Mouse (Mus musculus): Measurements from ENCODE around the gene Rom1. TPM values are rescaled to one million over a fixed set of nuclear protein-coding genes. Genes with fewer than 3 reads are reported as not detected.

Rom1 gene
- polyA plus RNA-seq, 1 experiment from 2014 or later, result 2.0 TPM

DNA sequence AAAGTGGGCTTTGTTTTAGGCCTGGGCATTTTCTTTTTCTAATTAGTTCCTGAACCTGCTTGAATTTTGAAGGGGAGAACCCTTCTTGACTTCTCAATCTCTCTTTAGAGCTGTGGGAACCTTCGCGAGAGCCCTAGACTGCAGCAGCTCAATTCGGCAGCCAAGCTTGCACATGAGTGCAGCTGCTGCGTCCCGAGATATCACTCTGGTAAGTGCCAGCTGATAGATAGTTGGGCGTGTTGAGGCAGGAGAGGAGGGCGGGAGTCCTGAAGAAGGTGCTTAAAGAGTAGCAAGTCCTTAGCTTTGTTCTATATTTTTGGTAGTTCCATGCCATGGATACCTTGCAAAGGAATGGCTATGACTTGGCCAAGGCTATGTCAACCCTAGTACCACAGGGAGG, 17.8 kb upstream of the Rom1 start:
- Histone ChIP-seq H3K9me3 (ENCODE audit: control insufficient read depth, low read depth, low read length) (no peaks in the 10 kb centered on the region), H3K27ac (ENCODE audit: low read length) (no peak overlapping the region), H3K27me3 (ENCODE audit: control insufficient read depth, insufficient read depth, low read length) (no peaks in the 10 kb centered on the region), H3K9ac (replicated peaks; ENCODE audit: low read depth, low read length) (no peak overlapping the region), H3K4me1 (ENCODE audit: control insufficient read depth, insufficient read depth, low read length) (peaks cover 24% of the 10 kb centered on the region), H3K36me3 (ENCODE audit: control insufficient read depth, insufficient read depth, low read length) (peaks cover 68% of the 10 kb centered on the region), H3K4me2 (replicated peaks; ENCODE audit: low read depth, low read length) (no peak overlapping the region), H3K4me3 (ENCODE audit: low read depth, low read length) (no peak overlapping the region)
- no peak for ATAC-seq (ENCODE audit: insufficient number of reproducible peaks, insufficient read depth, low FRiP score, low read depth)
- WGBS, result 92% methylated on average over 7 of the region's 7 CpGs

DNA sequence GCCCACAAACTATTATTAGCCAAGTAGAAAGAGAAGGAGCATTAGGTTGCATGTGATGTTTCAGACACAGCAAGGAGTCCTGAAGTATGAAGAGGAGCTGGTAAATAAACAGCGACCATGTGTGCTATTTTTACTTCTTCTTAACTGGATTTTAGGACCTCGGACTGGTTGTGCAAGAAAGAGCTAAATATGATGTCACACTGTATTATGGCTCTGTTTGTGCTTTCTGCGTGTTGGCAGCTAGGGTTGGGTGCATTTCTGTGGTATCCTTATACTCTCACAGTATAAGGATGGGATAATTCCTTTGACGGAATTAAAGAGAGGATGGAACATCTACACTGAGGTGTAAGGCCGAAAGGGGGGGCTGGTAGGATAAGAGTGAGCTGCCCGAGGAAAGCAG, 16.1 kb upstream of the Rom1 start:
- 80% methylated on average over 6 of the region's 6 CpGs for WGBS
- Histone ChIP-seq H3K27ac (ENCODE audit: low read length) (no peak overlapping the region), H3K4me3 (ENCODE audit: low read depth, low read length) (peak overlapping the region; percentile 15; the same call in 1 of the 2 replicates), H3K4me1 (ENCODE audit: control insufficient read depth, insufficient read depth, low read length) (peaks cover 24% of the 10 kb centered on the region), H3K9me3 (ENCODE audit: control insufficient read depth, low read depth, low read length) (no peaks in the 10 kb centered on the region), H3K27me3 (ENCODE audit: control insufficient read depth, insufficient read depth, low read length) (no peaks in the 10 kb centered on the region), H3K9ac (replicated peaks; ENCODE audit: low read depth, low read length) (0 out of 2 replicates have a peak overlapping the region, but pooled peaks have one; percentile 10), H3K36me3 (ENCODE audit: control insufficient read depth, insufficient read depth, low read length) (peaks cover 51% of the 10 kb centered on the region), H3K4me2 (replicated peaks; ENCODE audit: low read depth, low read length) (peak overlapping the region; percentile 64)
- ATAC-seq (ENCODE audit: insufficient number of reproducible peaks, insufficient read depth, low FRiP score, low read depth), result no peak

DNA sequence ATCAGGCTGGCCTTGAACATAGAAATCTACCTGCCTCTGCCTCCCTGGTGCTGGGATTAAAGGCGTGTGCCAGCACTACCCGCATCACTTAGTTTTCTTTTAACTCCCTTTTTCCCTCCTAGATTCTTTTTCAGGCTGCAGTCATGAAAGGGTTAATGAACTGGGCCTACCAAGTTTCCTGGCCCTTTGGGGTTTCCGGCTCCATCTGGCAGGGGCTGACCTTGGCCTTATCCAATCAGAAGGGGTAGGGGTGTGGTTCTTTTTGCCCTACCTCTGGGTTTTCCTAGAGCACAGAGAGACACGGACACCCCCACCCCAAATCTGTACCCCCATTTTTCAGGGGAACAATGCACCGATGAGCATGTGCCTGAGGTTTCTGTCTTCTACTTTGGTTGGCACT, 15.6 kb upstream of the Rom1 start:
- H3K27me3 ChIP-seq (ENCODE audit: control insufficient read depth, insufficient read depth, low read length), result no peaks in the 10 kb centered on the region
- H3K4me1 ChIP-seq (ENCODE audit: control insufficient read depth, insufficient read depth, low read length), result peaks cover 24% of the 10 kb centered on the region
- no peak for ATAC-seq (ENCODE audit: insufficient number of reproducible peaks, insufficient read depth, low FRiP score, low read depth)
- H3K4me2 ChIP-seq (replicated peaks; ENCODE audit: low read depth, low read length), result peak overlapping the region; percentile 64
- H3K27ac ChIP-seq (ENCODE audit: low read length), result no peak overlapping the region
- peaks cover 50% of the 10 kb centered on the region for H3K36me3 ChIP-seq (ENCODE audit: control insufficient read depth, insufficient read depth, low read length)
- no peaks in the 10 kb centered on the region for H3K9me3 ChIP-seq (ENCODE audit: control insufficient read depth, low read depth, low read length)
- H3K9ac ChIP-seq (replicated peaks; ENCODE audit: low read depth, low read length), result 0 out of 2 replicates have a peak overlapping the region, but pooled peaks have one; percentile 10
- WGBS, result 23% methylated on average over 5 of the region's 5 CpGs
- H3K4me3 ChIP-seq (ENCODE audit: low read depth, low read length), result peak overlapping the region; percentile 15; the same call in 1 of the 2 replicates

DNA sequence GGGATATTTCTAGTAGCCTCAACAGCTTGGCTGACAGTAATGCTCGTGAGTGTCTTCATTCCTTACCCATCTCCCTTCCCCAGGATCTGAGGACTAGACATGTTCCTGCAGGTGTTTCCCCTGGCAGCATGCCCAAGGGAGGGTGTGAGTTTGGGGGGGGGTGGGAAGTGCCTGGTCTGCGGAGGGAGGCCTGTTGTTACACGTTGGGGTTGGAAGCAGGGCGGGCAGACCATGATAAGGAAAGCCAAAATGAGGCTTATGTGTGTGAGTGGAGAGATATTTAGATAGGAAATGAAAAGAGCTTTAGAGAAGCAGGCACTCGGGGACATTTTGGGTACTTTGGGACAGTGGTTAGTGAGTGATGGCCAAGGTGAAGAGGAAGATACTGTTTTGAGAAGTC, 14.9 kb upstream of the Rom1 start:
- peaks cover 50% of the 10 kb centered on the region for H3K36me3 ChIP-seq (ENCODE audit: control insufficient read depth, insufficient read depth, low read length)
- no peak overlapping the region for H3K9ac ChIP-seq (replicated peaks; ENCODE audit: low read depth, low read length)
- no peaks in the 10 kb centered on the region for H3K27me3 ChIP-seq (ENCODE audit: control insufficient read depth, insufficient read depth, low read length)
- no peaks in the 10 kb centered on the region for H3K9me3 ChIP-seq (ENCODE audit: control insufficient read depth, low read depth, low read length)
- H3K4me2 ChIP-seq (replicated peaks; ENCODE audit: low read depth, low read length), result peak overlapping the region; percentile 64
- no peak for ATAC-seq (ENCODE audit: insufficient number of reproducible peaks, insufficient read depth, low FRiP score, low read depth)
- peak overlapping the region; percentile 29; the same call in 1 of the 2 replicates for H3K27ac ChIP-seq (ENCODE audit: low read length)
- H3K4me1 ChIP-seq (ENCODE audit: control insufficient read depth, insufficient read depth, low read length), result peaks cover 24% of the 10 kb centered on the region
- 37% methylated on average over 5 of the region's 5 CpGs for WGBS
- H3K4me3 ChIP-seq (ENCODE audit: low read depth, low read length), result peak overlapping the region; percentile 17; the same call in 1 of the 2 replicates

DNA sequence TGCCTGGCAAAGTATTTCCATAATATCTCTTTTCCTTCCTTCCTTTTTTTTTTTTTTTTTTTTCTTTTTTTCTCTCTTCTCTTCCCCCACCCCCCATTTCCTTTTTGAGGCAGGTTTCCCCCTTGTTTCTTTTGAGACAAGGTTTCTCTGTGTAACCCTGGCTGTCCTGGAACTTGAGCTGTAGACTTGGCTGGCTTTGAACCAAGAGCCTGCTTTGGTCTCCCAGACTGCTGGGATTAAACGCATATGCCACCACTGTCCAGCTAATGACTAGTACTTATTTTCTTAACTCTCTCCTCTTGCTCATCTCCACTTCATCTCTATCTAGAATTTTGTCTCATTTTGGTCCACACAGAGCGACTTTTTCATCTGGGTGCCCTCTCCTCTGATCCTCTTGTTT, 13.9 kb upstream of the Rom1 start:
- Histone ChIP-seq H3K4me3 (ENCODE audit: low read depth, low read length) (peak overlapping the region; percentile 98), H3K4me1 (ENCODE audit: control insufficient read depth, insufficient read depth, low read length) (peaks cover 24% of the 10 kb centered on the region), H3K9me3 (ENCODE audit: control insufficient read depth, low read depth, low read length) (no peaks in the 10 kb centered on the region), H3K27me3 (ENCODE audit: control insufficient read depth, insufficient read depth, low read length) (no peaks in the 10 kb centered on the region), H3K9ac (replicated peaks; ENCODE audit: low read depth, low read length) (peak overlapping the region; percentile 98), H3K27ac (ENCODE audit: low read length) (peak overlapping the region; percentile 99), H3K4me2 (replicated peaks; ENCODE audit: low read depth, low read length) (peak overlapping the region; percentile 64), H3K36me3 (ENCODE audit: control insufficient read depth, insufficient read depth, low read length) (peaks cover 46% of the 10 kb centered on the region)
- 66% methylated on average over 2 of the region's 2 CpGs for WGBS
- ATAC-seq (ENCODE audit: insufficient number of reproducible peaks, insufficient read depth, low FRiP score, low read depth), result no peak

DNA sequence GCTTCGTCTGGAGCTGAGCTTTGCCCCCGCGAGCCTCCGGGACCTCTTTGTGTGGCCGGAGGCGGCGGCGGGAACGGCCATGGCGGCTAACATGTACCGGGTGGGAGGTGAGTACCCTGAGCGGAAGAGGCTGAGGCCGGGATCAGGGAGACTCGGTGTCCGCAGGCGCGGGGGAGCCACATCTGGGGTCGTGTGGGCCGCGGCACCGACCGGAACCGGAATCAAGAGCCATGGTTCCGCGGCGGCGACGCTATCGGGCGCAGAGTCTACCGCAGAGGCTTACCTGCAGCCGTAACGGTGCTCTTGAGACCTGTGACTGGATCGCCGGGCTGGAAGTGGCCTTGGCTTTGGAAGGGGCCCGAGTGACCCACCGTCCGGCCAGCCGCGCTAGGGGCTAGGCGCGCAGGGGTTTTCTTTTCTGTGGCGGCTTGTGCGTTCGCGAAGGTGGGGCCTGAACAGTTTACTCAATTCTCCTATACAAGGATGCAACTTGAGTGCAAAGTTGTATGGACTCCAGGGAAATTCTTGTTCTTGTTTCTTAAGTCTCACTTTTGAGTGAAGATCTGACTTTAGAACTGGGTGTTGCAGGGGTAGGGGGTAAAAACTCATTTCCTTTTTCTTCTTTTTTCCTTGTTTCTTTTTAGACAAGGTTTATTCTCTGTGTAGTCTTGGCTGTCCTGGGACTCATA, 13.3 kb upstream of the Rom1 start:
- peak; percentile 47 for ATAC-seq (ENCODE audit: insufficient number of reproducible peaks, insufficient read depth, low FRiP score, low read depth)
- Histone ChIP-seq H3K36me3 (ENCODE audit: control insufficient read depth, insufficient read depth, low read length) (peaks cover 44% of the 10 kb centered on the region), H3K27ac (ENCODE audit: low read length) (peak overlapping the region; percentile 99), H3K9me3 (ENCODE audit: control insufficient read depth, low read depth, low read length) (no peaks in the 10 kb centered on the region), H3K9ac (replicated peaks; ENCODE audit: low read depth, low read length) (peak overlapping the region; percentile 98), H3K4me1 (ENCODE audit: control insufficient read depth, insufficient read depth, low read length) (peaks cover 24% of the 10 kb centered on the region), H3K27me3 (ENCODE audit: control insufficient read depth, insufficient read depth, low read length) (no peaks in the 10 kb centered on the region), H3K4me2 (replicated peaks; ENCODE audit: low read depth, low read length) (peak overlapping the region; percentile 64), H3K4me3 (ENCODE audit: low read depth, low read length) (peak overlapping the region; percentile 98)
- under 1% methylated on average over 46 of the region's 46 CpGs for WGBS

DNA sequence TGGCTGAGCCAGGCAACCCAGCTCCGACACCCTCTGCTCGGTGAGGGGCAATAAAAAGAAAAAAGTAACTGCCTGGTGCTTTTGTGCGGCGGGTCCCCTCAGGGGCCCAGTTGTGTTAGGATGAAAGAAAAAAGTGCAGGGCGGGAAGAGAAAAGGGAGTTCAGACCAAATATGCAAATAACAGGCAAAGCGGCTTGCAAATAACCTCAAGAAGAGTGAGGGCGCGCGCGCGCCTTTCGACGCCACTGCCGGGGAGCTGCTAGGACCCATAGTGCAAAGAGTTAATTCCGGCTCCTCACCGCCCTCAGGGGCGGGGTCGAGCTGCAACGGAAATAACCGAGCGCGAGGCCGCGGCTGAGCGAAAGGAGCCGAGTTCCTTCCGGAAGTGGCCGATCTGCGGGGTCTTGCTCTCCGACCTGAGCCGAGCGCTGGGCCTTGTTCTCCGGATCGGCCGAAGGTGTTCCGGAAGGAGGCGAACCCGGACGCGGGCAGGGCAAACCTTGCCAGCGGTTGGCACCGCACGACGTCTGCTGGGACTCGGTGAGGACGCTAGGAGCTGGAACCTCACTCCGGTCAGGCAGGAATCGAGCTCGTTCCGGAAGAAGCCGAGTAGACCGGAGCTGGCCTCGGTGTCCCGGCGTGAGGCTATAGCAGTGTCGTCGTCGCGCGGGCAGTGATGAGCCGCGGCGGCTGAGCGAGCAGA, 12.5 kb upstream of the Rom1 start, which contains the start of gene Mta2:
Gene Mta2 (plus strand): TSS at position 361 of the 703 bp plus-strand sequence.
- ATAC-seq (ENCODE audit: insufficient number of reproducible peaks, insufficient read depth, low FRiP score, low read depth), result peak; percentile 92
- Histone ChIP-seq H3K9ac (replicated peaks; ENCODE audit: low read depth, low read length) (peak within 1 kb of the TSS; percentile 98), H3K36me3 (ENCODE audit: control insufficient read depth, insufficient read depth, low read length) (peaks cover 45% of the 10 kb centered on the region), H3K4me2 (replicated peaks; ENCODE audit: low read depth, low read length) (peak within 1 kb of the TSS; percentile 64), H3K4me3 (ENCODE audit: low read depth, low read length) (peak within 1 kb of the TSS; percentile 98), H3K27ac (ENCODE audit: low read length) (peak within 1 kb of the TSS; percentile 99), H3K9me3 (ENCODE audit: control insufficient read depth, low read depth, low read length) (no peaks in the 10 kb centered on the region), H3K4me1 (ENCODE audit: control insufficient read depth, insufficient read depth, low read length) (peaks cover 24% of the 10 kb centered on the region), H3K27me3 (ENCODE audit: control insufficient read depth, insufficient read depth, low read length) (no peaks in the 10 kb centered on the region)
- under 1% methylated on average over 62 of the region's 64 CpGs for WGBS

DNA sequence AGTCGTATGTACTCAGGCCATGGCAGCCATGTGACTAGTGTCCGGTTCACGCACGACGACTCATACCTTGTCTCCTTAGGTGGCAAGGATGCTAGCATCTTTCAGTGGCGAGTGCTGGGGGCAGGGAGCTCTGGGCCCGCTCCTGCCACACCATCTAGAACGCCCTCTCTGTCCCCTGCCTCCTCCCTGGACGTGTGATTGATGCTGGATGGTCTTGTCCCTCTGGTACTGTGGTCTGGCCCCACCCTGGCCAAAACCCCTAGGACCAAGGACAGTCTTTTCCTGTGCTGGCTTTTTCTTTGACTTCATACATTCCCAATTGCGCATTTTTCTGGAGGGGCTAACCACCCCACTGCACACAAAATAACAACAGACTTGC, 12.0 kb upstream of the Rom1 start:
- Histone ChIP-seq H3K4me1 (ENCODE audit: control insufficient read depth, insufficient read depth, low read length) (peaks cover 24% of the 10 kb centered on the region), H3K4me2 (replicated peaks; ENCODE audit: low read depth, low read length) (peak overlapping the region; percentile 64), H3K9me3 (ENCODE audit: control insufficient read depth, low read depth, low read length) (no peaks in the 10 kb centered on the region), H3K27me3 (ENCODE audit: control insufficient read depth, insufficient read depth, low read length) (no peaks in the 10 kb centered on the region), H3K9ac (replicated peaks; ENCODE audit: low read depth, low read length) (peak overlapping the region; percentile 98), H3K27ac (ENCODE audit: low read length) (peak overlapping the region; percentile 17; the same call in 1 of the 2 replicates), H3K36me3 (ENCODE audit: control insufficient read depth, insufficient read depth, low read length) (peaks cover 40% of the 10 kb centered on the region), H3K4me3 (ENCODE audit: low read depth, low read length) (peak overlapping the region; percentile 98)
- ATAC-seq (ENCODE audit: insufficient number of reproducible peaks, insufficient read depth, low FRiP score, low read depth), result peak; percentile 10; the same call in 1 of the 2 replicates
- WGBS, result 32% methylated on average over 10 of the region's 10 CpGs

Data from stomach, embryonic 14.5 days (tissue).